Mouse (Mus musculus): ENCODE measurements around the gene Olfr376.

The Olfr376 gene

DNA sequence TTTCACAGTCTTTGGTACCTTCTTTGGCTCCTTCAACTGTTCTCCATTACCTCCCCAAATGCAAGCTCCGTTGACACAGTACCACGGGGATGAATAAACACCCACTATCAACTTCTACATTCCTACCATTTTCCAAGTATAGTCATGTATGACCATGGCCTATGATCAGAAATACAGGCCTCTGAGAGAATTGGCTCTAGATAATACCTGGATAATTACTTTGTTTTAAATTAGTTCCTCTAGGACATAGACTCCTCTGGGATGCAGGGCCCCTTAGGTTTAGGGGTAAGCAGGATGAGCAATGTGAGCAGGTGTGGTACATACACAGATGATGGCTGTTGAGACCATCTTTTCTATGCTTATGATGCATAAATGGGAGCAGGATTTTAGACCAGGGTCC, at the start of gene Olfr376:
Gene Olfr376 (plus strand): TSS at position 301 of the 400 bp plus-strand sequence.
- DNase-seq (ENCODE audit: extremely low spot score, low spot score) = no peak

DNA sequence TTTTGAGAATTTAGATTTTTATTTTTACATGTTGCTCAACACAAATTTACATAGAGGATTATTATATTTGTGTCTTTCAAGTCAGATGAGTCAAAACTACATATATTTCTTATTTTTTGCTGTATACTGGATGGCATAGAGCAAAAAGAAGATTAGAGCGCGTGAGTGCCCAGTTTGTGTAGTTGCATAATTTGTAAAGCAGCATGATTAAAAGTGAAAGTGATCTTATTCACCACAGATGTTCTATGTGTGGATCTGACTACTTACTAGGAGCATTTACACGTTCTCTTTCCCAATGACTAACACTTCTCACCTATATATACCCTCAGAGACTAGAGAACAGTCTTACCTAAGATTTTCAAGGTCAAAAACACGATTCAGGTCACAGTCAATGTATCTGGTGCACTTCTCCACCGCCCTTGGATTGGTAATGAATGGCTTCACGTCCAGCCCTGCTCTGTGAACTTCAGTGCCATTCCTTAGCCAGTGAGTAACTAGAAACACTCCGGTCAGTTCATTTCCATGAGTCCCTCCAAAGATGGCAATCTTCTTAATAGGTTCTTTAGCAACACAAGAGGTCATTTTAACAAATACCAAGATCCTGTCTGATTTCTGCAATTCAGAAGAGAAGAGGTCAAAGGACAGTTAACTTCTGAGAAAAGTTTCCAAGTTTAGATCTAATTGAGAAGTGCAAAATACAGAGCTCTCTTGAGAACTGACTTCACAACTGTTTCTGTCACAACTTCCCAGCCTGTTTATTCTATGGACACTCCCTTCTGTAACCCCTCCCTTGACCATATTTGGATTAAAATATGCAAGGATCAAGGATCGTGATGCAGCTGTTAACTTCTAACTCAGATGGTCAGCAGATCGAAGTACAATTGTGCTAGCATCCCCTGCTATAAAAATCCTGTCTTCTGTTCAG, 46.9 kb upstream of the Olfr376 start:
- DNase-seq (ENCODE audit: extremely low spot score, low spot score) = no peak

DNA sequence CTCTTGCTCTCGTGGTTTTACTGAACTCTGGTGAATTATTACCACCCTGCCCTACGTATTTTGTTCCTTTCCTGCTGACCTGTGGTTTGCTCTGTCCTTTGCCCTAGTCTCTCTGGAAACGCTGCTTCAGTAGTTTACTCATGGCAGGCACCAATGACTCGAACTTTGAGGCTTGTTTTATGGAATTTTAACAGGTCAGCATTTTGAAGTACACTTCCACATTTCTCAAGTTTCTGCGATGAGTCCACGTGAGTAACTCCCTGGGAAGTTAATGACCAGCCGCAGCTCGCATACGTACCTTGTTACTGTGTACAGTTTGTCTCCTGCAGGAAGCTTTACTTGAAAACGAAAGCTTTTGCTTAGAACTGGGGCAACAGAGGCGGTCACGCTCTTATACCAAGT, 44.6 kb upstream of the Olfr376 start:
- no peak for DNase-seq (ENCODE audit: extremely low spot score, low spot score)

DNA sequence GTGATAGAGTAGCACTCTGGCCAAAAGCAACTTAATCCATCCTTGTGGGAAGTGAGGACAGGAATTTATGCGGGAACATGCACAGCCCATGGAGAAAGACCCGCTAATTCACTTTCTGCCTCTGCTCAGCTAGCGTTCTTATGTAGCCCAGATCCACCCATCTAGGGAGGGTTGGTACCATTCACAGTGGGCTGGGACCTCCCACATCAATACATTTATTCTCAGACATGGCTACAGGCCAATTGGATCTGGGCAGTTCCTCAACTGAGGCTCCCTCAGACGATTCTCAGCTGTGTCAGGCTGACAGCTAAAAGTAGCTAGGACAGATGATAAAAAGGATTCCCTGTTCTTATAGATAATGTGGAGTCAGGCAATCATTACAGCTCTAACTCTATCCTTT, 43.7 kb upstream of the Olfr376 start:
- no peak for DNase-seq (ENCODE audit: extremely low spot score, low spot score)

DNA sequence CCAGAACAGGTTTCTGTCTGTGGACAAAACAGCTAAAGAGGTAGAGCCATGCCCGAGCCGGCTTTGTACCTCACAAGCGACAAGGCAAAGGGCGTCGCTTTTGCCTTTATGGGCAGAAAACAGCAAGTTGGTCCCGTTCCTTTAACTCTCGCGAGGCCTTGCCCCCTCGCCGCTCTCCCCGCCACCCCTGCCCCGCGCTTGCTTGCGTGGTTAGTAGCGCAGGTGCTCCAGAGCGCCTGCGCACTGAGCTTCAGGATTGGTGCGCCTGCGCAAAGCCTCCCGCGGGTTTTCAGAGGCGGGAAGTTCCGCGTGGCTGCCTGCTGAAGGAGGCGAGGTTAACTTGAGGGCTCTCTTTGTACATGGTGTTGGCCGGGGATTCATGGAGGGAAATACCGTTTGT, 41.6 kb upstream of the Olfr376 start, which contains the start of the genes Aspa, Gm49340 and Spata22:
Gene Aspa (minus strand): TSS at position 155 of the 400 bp plus-strand sequence.
Gene Gm49340 (plus strand): TSS at position 300 of the 400 bp plus-strand sequence.
Gene Spata22 (plus strand): TSS at position 300 of the 400 bp plus-strand sequence.
- DNase-seq (ENCODE audit: extremely low spot score, low spot score) = no peak

DNA sequence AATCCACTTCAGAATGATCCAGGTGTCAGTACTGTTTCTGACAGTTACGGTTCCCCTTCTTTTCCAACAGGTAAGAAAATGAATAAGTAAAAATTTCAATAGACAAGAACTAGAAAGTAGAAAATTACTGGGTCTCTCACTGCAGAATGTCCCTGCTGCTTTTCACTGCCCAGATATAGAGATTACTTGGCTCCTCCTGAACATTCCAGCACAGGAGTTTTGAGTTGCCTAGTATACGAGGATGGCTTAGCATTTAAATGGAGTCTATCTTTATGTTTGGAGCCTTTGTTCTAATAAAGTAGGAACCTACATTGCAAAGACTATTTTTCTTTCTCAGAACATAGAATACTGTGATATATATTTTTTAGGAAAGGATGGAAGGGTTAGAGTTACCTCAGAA, 37.7 kb upstream of the Olfr376 start:
- DNase-seq (ENCODE audit: extremely low spot score, low spot score) = no peak

DNA sequence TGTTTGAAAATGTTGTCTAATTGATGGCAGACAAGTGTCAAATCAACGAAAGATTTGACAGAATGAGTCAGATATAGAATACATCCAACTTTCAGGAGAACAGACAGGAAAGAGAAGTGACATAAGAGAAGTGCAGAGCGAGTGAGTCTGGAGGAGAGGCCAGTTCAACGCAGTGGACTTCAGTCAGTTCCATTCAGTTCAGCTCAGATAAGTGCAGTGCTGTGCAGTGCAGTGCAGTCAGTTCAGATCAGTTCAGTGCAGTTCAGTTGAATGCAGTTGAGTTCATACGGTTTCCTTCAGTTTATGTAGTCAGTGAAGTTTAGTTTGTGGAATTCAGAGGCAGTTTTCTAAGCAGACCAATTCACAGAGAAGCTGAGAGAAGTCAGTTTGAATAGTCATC, 34.1 kb upstream of the Olfr376 start:
- no peak for DNase-seq (ENCODE audit: extremely low spot score, low spot score)

DNA sequence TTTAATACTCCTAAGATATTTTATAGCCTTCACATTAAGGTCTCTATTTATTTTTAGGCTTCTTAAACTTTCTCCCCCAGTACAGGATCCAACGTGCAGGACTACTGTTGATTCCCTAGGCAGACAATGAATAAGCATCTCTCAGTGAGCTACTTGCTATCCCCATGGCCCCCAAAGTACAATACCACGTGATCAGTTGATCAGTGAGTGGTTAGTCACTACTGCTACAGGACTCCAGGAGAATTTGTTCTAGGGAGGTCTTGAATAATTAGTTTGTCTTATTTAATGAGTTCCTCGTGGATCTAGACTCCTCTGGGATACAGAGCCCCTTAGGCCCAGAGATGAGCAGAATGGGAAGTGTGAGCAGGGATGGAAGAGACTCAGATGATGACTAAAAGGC, 20.6 kb upstream of the Olfr376 start, which contains the start of gene Olfr20:
Gene Olfr20 (plus strand): TSS at position 301 of the 400 bp plus-strand sequence.
- DNase-seq (ENCODE audit: extremely low spot score, low spot score) = no peak

DNA sequence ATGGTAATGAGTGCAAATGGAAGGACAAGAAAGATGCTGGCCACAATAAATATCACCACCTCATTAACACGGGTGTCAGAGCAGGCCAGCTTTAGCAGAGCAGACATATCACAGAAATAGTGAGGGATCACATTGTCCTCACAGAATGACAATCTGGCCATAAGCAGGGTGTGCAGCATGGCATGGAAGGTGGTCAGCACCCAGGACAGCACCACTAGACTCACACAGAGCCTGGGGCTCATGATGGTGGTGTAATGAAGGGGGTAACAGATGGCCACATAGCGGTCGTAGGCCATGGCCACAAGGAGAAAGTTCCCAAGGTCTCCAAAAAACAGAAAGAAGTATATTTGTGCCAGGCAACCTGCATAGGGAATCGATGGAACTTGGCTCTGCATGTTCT, 24.3 kb downstream of the Olfr376 start:
- DNase-seq (ENCODE audit: extremely low spot score, low spot score) = no peak

DNA sequence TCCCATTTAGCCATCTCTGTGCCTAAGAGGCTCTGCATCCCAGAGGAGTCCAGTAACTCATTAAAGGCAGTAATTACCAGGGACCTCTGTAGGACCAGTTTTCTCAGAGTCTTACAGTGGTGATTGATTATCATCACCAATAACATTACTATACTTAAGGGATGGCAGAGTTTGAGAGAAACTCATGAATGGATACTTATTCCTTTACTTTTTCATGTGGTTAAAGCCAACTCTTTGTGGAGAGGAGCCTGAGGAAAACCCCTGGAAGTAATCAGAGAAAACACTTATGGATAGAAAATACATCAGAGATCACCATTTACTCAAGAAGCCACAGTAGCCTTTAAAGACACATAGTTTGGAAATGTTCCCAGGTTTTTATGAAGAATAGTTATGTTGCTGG, 28.5 kb downstream of the Olfr376 start, which contains the start of gene Olfr1:
Gene Olfr1 (minus strand): TSS at position 101 of the 400 bp plus-strand sequence.
- no peak for DNase-seq (ENCODE audit: extremely low spot score, low spot score)
